Mouse (Mus musculus) adrenal gland, adult 8-10 months (tissue): Measurements from ENCODE around the gene Smyd4. TPM values are rescaled to one million over a fixed set of nuclear protein-coding genes. Genes with fewer than 3 reads are reported as not detected.

Experiments used
- DNase-seq: peaks from one replicate; pipeline ENCODE4 v3.0.0; 2022
- total RNA-seq, 4 experiments: library from RNA; stranded (reverse); gene quantifications; 2 replicates each; pipeline ENCODE4 v1.2.4; 2022

The Smyd4 gene
- 10 to 100 TPM; 10.2 to 23.6 (median 14.8) TPM for total RNA-seq

- peak; percentile 95 for DNase-seq
Observed at GRCm38 (mm10) chr11:75348199-75348889, at the start of gene Smyd4, which contains the start of gene Rpa1. Smyd4 (plus strand) TSS chr11:75348433. Rpa1 (minus strand) TSS chr11:75348324.

DNA sequence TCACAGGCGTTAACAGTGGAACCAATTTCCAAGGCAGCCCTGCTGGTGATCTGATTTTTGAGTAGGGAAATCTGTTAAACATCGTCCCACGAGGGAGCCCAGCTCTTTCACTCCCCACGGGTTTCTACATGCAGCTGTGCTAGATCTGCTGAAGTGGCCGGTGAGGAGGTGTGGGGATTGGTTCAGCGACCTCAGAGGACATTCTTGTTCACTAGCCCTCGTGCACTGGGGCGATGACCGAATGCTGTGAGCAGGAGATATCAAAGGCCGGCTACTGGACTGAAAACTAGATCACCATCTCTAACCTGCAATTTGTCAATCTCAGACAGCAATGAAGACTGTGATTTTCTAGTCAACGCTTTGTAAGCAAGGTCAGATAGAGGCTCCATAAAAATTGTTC is 49.7 kb upstream of the Smyd4 start:
- no peak for DNase-seq

DNA sequence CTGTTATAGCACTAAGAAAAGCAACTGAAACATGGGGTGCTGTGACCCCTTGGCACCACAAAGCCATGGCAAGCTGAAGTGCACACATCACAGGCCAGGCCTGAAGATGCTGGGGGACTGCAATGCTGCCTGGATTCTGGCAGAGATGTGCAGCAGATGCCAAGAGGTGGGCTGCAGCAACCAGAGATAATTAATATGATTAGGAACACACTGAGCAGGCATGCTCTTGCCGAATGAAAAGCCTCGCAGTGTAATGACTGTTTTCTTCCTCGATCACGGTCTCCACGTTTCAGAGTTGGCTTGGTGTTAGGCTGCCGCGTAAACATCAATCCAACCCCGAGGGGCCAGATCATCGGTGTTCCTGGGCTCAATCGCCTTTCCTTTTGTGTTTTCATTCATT is 48.4 kb upstream of the Smyd4 start:
- no peak for DNase-seq

DNA sequence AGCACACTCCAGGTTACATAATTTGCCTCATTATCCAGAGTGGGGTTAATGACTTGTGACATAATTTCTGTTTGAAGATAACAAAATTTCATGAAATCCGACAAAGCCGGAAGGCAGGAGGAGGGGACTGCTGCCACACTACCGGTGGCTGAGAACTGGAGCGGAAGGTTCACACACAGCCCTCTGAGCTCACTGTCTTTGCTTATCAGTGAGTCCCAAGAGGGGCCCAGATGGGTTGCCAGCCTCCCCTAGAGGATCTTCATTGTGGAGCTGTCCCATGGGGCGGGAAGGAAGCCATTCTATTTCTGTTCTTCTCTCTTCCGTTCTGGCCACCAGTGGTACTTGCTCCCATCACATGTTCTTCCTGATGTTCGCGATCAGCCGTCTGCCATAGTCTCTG is 47.3 kb upstream of the Smyd4 start:
- DNase-seq, result no peak

- no peak for DNase-seq
Observed at GRCm38 (mm10) chr11:75304797-75305196, 43.4 kb upstream of the Smyd4 start.

DNA sequence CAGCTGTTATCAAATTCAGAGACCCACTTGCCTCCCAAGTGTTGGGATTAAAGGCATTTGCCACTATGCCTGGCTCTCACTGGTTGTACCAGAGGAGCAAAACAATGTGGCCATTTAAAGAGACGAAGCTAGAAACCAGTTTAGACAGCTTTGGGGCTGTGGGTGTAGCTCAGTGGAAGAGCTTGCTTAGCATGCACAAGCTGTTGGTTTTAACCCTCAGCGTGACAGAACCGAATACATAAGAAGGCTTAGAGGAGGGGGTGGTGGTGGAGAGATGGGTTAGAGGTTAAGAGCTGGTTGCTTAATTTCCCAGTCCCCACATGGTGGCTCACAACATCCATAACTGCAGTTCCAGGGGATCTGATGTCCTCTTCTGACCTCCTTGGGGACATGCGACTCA is 39.6 kb upstream of the Smyd4 start:
- DNase-seq, result no peak

DNA sequence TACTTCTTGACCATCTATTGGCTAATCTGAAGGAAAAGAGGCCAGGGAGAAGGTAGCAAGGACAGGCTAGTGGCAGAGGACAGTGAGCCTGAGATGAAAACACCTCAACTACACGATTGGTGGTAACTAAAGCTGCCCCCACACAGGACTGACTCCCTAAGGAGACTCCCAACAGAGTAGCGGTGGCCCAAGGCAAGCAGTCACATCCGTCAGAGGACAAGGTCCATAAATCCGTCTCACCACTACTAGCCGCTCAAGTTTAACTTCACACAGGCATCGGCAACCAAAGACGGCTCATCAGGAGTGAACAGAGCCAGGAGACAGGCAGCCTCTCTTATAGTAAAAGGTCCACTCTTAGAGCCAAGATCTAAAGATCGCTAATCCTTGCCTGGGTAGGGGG is 37.4 kb upstream of the Smyd4 start:
- DNase-seq, result no peak

DNA sequence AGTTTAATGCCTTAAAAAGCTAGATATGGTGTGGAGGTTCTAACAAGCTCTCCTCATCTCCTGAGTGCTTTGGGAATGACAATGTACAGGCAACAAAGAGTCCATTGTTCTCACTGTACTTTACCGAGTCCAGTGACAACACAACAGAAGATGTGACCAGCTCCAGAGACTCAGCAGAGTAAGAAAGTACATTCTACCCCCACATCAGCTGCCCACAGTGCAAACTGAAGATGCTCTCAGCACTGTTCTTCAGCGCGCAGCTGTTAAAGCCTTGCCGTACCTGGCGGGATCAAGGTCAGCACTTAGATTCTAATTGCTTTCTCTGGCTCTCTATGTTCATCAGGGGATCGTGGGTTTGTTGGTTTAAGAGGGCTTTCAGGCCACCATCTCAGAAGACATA is 36.5 kb upstream of the Smyd4 start:
- DNase-seq, result no peak

DNA sequence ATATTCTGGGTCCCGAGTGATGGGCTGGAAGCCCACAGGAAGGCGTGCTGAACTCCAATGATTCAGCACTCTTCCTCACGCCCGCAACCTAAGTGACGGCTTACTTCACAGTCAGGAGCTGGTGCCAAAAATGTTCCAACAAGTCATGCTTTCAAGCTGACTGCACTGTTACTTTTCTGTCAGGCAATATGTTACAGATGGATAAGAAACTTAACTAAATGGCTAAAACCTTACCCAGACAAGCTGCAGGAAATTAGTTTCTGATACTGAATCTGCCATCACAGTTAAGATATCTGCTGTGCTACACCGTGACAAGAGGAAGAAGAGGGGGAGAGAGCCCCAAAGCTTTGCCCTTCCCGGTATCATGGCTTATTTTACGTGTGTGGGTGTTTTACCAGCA is 34.4 kb upstream of the Smyd4 start:
- DNase-seq, result no peak

- DNase-seq, result no peak
Observed at GRCm38 (mm10) chr11:75318351-75319221, 29.6 kb upstream of the Smyd4 start.

- no peak for DNase-seq
Observed at GRCm38 (mm10) chr11:75319246-75319645, 29.0 kb upstream of the Smyd4 start.

DNA sequence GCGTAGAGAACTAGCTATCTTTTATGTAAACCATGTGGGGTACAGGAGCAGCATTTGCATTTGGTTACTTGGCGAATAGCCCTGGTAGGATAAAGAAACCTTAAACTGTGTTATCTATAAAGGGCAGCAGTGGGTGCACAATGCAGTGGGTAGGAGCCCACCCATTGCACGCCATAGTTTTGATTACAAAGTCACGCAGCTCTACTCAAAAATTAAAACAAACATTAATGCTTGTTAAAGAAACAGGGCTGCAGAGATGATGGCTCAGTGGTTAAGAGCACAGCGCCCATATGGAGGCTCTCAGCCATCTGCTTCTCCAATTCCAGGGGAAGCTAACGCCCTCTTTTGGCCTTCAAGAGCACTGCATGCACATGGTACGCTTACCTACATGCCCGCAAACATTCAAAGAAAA is 24.9 kb upstream of the Smyd4 start:
- no peak for DNase-seq

- no peak for DNase-seq
Observed at GRCm38 (mm10) chr11:75324433-75324832, 23.8 kb upstream of the Smyd4 start.

- DNase-seq, result no peak
Observed at GRCm38 (mm10) chr11:75325116-75325968, 22.9 kb upstream of the Smyd4 start.

DNA sequence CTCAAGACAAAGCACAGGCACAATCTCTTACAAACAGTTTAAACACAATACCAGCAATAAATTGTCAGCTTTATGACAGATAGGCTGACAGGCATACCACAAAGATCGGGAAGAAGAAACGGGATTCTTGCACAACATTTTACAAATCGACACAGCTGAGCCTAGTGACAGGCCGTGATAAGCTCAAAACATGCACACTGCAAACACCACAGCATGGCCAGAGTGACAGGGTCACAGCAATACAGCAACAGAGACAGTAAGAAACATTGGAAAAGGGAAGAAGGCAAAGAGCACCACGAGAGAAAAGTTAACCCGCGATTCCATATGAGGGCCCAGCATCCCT is 22.3 kb upstream of the Smyd4 start:
- DNase-seq, result no peak

- DNase-seq, result no peak
Observed at GRCm38 (mm10) chr11:75336676-75337075, 11.6 kb upstream of the Smyd4 start.

DNA sequence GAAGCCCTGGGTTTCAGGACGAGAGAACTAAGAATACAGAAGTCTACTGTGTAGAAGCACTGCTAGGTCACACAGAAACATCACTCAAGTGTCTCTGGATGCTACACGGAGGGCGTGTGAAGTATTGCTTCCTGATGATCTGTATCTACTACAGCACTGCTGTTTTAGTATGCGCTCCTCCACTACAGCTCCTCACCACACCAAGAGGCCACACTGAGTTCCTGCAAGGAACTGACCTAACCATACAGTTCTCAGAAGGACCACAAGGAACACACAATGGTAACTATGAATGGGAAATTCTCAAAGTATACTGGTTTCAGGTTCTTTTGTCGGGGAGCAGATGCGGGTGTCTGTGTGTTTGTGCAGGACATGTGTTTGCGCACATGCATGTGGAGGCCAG is 11.0 kb upstream of the Smyd4 start:
- no peak for DNase-seq

- no peak for DNase-seq
Observed at GRCm38 (mm10) chr11:75340076-75340475, 8.2 kb upstream of the Smyd4 start.

- DNase-seq, result no peak
Observed at GRCm38 (mm10) chr11:75340698-75341345, 7.4 kb upstream of the Smyd4 start.

DNA sequence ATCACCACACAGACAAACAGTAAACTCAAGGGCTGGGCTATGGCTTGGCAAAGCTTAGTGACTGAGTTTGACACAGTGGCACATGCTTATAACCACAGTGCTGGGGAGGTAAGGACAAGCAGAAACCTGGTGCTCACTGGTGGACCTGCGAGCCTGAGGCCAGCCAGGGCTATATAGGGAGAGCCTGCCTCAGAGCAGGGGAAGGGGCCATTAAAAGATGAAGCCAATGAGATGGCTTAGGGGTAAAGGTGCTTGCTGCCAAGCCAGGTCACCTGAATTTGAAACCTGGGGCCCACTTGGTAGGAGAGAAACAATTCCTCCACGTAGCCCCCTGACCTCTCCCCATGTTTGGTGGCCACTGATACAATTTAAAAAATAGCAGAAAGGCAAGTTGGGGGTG is 5.1 kb upstream of the Smyd4 start:
- no peak for DNase-seq

DNA sequence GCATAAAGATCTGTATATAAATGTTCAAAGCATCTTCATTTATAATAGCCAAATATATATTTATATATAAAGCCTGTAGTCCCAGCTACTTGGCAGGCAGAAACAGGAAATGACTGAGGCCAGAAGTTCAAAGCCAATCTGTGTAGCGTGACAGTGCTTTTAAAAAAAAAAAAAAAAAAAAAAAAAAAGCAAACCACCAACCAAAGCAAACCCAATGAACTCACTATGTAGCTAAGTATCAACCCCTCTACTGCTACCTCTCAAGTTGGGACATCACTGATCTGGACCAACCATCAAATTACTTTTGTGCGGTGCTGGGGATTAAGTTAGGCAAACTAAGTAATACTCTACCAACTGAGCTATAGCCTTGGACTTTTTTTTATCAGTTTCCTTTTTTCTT is 4.1 kb upstream of the Smyd4 start:
- no peak for DNase-seq

DNA sequence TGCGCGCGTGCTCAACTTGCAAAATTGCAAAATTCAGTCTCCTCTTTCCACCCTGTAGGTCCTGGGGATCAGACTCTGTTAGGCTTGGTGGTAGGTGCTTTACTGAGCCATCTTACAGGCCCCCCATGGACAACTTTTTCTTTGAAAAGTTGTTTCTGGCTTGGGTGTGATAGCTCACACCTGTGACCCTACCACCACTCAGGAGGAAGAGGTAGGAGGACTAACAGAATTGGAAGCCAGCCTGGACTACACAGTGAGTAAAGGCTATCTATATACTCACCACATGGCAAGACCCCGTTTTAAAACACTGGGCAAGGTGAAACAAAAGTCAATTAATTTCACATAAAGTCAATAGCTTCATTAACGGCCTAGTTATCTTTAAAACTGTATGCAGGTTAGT is 3.5 kb upstream of the Smyd4 start:
- no peak for DNase-seq
